Mouse (Mus musculus): ENCODE results near the gene Mpp3. TPM values are rescaled to one million over a fixed set of nuclear protein-coding genes. Genes with fewer than 3 reads are reported as not detected.

Mpp3 gene
- polyA plus RNA-seq, 1 experiment from 2014 or later = 43.5 TPM

GRCm38 (mm10) chr11:101984054-101985025 lies 43.9 kb downstream of the Mpp3 start, which contains the start of gene Cfap97d1:
Gene Cfap97d1, plus strand, starts transcription at chr11:101984279.
- ATAC-seq (ENCODE audit: low FRiP score) = peak; percentile 70
- peak within 1 kb of the TSS; percentile 59 for H3K4me3 ChIP-seq
- 1% methylated on average over 70 of the region's 71 CpGs for WGBS
- H3K4me2 ChIP-seq = peak within 1 kb of the TSS; percentile 98
- H3K9ac ChIP-seq = peak within 1 kb of the TSS; percentile 79
- peaks cover 29% of the 10 kb centered on the region for H3K4me1 ChIP-seq (replicated peaks)
- H3K36me3 ChIP-seq = no peaks in the 10 kb centered on the region; the same call in 1 of the 2 replicates
- peaks cover 7% of the 10 kb centered on the region for H3K27me3 ChIP-seq
- no peaks in the 10 kb centered on the region for H3K9me3 ChIP-seq
- H3K27ac ChIP-seq = peak within 1 kb of the TSS; percentile 74

GRCm38 (mm10) chr11:101983431-101983921 lies 44.8 kb downstream of the Mpp3 start:
- Histone ChIP-seq H3K27me3 (peaks cover 7% of the 10 kb centered on the region), H3K9me3 (no peaks in the 10 kb centered on the region), H3K4me2 (peak overlapping the region; percentile 98), H3K36me3 (no peaks in the 10 kb centered on the region; the same call in 1 of the 2 replicates), H3K9ac (no peak overlapping the region), H3K4me1 (replicated peaks) (peaks cover 29% of the 10 kb centered on the region), H3K27ac (no peak overlapping the region), H3K4me3 (0 out of 2 replicates have a peak overlapping the region, but pooled peaks have one; percentile 59)
- whole genome bisulfite sequencing = 74% methylated on average over 10 of the region's 10 CpGs
- ATAC-seq (ENCODE audit: low FRiP score) = no peak

GRCm38 (mm10) chr11:101982981-101983411 lies 45.3 kb downstream of the Mpp3 start:
- no peak overlapping the region for H3K27ac ChIP-seq
- no peak for ATAC-seq (ENCODE audit: low FRiP score)
- 69% methylated on average over 6 of the region's 6 CpGs for WGBS
- no peak overlapping the region for H3K4me3 ChIP-seq
- H3K4me1 ChIP-seq (replicated peaks) = peaks cover 29% of the 10 kb centered on the region
- H3K27me3 ChIP-seq = peaks cover 7% of the 10 kb centered on the region
- no peaks in the 10 kb centered on the region for H3K9me3 ChIP-seq
- H3K36me3 ChIP-seq = no peaks in the 10 kb centered on the region; the same call in 1 of the 2 replicates
- H3K4me2 ChIP-seq = peak overlapping the region; percentile 98
- no peak overlapping the region for H3K9ac ChIP-seq

GRCm38 (mm10) chr11:101981850-101982249 lies 46.4 kb downstream of the Mpp3 start:
- Histone ChIP-seq H3K9me3 (no peaks in the 10 kb centered on the region), H3K27me3 (peaks cover under 1% of the 10 kb centered on the region; the same call in 1 of the 2 replicates), H3K27ac (no peak overlapping the region), H3K36me3 (no peaks in the 10 kb centered on the region; the same call in 1 of the 2 replicates), H3K4me3 (no peak overlapping the region), H3K4me2 (no peak overlapping the region), H3K9ac (0 out of 2 replicates have a peak overlapping the region, but pooled peaks have one; percentile 15), H3K4me1 (replicated peaks) (peaks cover 29% of the 10 kb centered on the region)
- WGBS = 79% methylated on average over 12 of the region's 12 CpGs
- ATAC-seq (ENCODE audit: low FRiP score) = no peak

GRCm38 (mm10) chr11:101980603-101981157 lies 47.6 kb downstream of the Mpp3 start:
- Histone ChIP-seq H3K9ac (no peak overlapping the region), H3K9me3 (no peaks in the 10 kb centered on the region), H3K4me3 (no peak overlapping the region), H3K27ac (no peak overlapping the region), H3K4me1 (replicated peaks) (peaks cover 22% of the 10 kb centered on the region), H3K4me2 (no peak overlapping the region), H3K36me3 (no peaks in the 10 kb centered on the region; the same call in 1 of the 2 replicates), H3K27me3 (no peaks in the 10 kb centered on the region; the same call in 1 of the 2 replicates)
- WGBS = 78% methylated on average over 9 of the region's 9 CpGs
- ATAC-seq (ENCODE audit: low FRiP score) = no peak

- H3K36me3 ChIP-seq = no peaks in the 10 kb centered on the region; the same call in 1 of the 2 replicates
- no peak for ATAC-seq (ENCODE audit: low FRiP score)
- no peak overlapping the region for H3K4me3 ChIP-seq
- H3K27me3 ChIP-seq = no peaks in the 10 kb centered on the region
- H3K9ac ChIP-seq = no peak overlapping the region
- H3K27ac ChIP-seq = no peak overlapping the region
- 90% methylated on average over 5 of the region's 5 CpGs for WGBS
- peaks cover 12% of the 10 kb centered on the region for H3K4me1 ChIP-seq (replicated peaks)
- H3K9me3 ChIP-seq = no peaks in the 10 kb centered on the region
- no peak overlapping the region for H3K4me2 ChIP-seq
Observed at GRCm38 (mm10) chr11:101979140-101979539, 49.1 kb downstream of the Mpp3 start.

GRCm38 (mm10) chr11:101976949-101977348 lies 51.3 kb downstream of the Mpp3 start:
- no peak overlapping the region for H3K9ac ChIP-seq
- H3K9me3 ChIP-seq = no peaks in the 10 kb centered on the region
- no peak overlapping the region for H3K27ac ChIP-seq
- H3K4me1 ChIP-seq (replicated peaks) = no peaks in the 10 kb centered on the region
- 96% methylated on average over 7 of the region's 7 CpGs for WGBS
- H3K4me2 ChIP-seq = no peak overlapping the region
- no peaks in the 10 kb centered on the region; the same call in 1 of the 2 replicates for H3K36me3 ChIP-seq
- ATAC-seq (ENCODE audit: low FRiP score) = no peak
- H3K27me3 ChIP-seq = no peaks in the 10 kb centered on the region
- H3K4me3 ChIP-seq = no peak overlapping the region

GRCm38 (mm10) chr11:101974923-101975322 lies 53.3 kb downstream of the Mpp3 start:
- Histone ChIP-seq H3K9me3 (no peaks in the 10 kb centered on the region), H3K9ac (no peak overlapping the region), H3K27me3 (no peaks in the 10 kb centered on the region), H3K4me1 (replicated peaks) (no peaks in the 10 kb centered on the region), H3K4me3 (no peak overlapping the region), H3K27ac (no peak overlapping the region), H3K4me2 (no peak overlapping the region), H3K36me3 (no peaks in the 10 kb centered on the region; the same call in 1 of the 2 replicates)
- ATAC-seq (ENCODE audit: low FRiP score) = no peak
- 56% methylated on average over 9 of the region's 9 CpGs for whole genome bisulfite sequencing

GRCm38 (mm10) chr11:101974181-101974580 lies 54.1 kb downstream of the Mpp3 start:
- Histone ChIP-seq H3K27me3 (no peaks in the 10 kb centered on the region), H3K9ac (no peak overlapping the region), H3K4me1 (replicated peaks) (no peaks in the 10 kb centered on the region), H3K36me3 (no peaks in the 10 kb centered on the region), H3K4me3 (no peak overlapping the region), H3K27ac (no peak overlapping the region), H3K4me2 (no peak overlapping the region), H3K9me3 (no peaks in the 10 kb centered on the region)
- 54% methylated on average over 6 of the region's 6 CpGs for WGBS
- ATAC-seq (ENCODE audit: low FRiP score) = no peak

GRCm38 (mm10) chr11:101973496-101973895 lies 54.8 kb downstream of the Mpp3 start:
- Histone ChIP-seq H3K27ac (no peak overlapping the region), H3K4me2 (no peak overlapping the region), H3K36me3 (no peaks in the 10 kb centered on the region), H3K27me3 (no peaks in the 10 kb centered on the region), H3K9ac (no peak overlapping the region), H3K4me1 (replicated peaks) (peaks cover 3% of the 10 kb centered on the region), H3K4me3 (no peak overlapping the region), H3K9me3 (no peaks in the 10 kb centered on the region)
- no peak for ATAC-seq (ENCODE audit: low FRiP score)
- WGBS = 81% methylated on average over 9 of the region's 9 CpGs

- Histone ChIP-seq H3K27me3 (peaks cover 7% of the 10 kb centered on the region), H3K4me3 (no peak overlapping the region), H3K4me1 (replicated peaks) (peaks cover 6% of the 10 kb centered on the region), H3K9me3 (no peaks in the 10 kb centered on the region), H3K4me2 (no peak overlapping the region), H3K36me3 (no peaks in the 10 kb centered on the region), H3K9ac (no peak overlapping the region), H3K27ac (no peak overlapping the region)
- WGBS = 93% methylated on average over 5 of the region's 5 CpGs
- no peak for ATAC-seq (ENCODE audit: low FRiP score)
Observed at GRCm38 (mm10) chr11:101972651-101973050, 55.6 kb downstream of the Mpp3 start.

GRCm38 (mm10) chr11:101972097-101972496 lies 56.2 kb downstream of the Mpp3 start:
- H3K27me3 ChIP-seq = peaks cover 12% of the 10 kb centered on the region
- no peak overlapping the region for H3K4me3 ChIP-seq
- H3K9ac ChIP-seq = no peak overlapping the region
- H3K27ac ChIP-seq = no peak overlapping the region
- H3K4me2 ChIP-seq = no peak overlapping the region
- no peak for ATAC-seq (ENCODE audit: low FRiP score)
- H3K4me1 ChIP-seq (replicated peaks) = peaks cover 10% of the 10 kb centered on the region
- no peaks in the 10 kb centered on the region for H3K36me3 ChIP-seq
- WGBS = 85% methylated on average over 3 of the region's 3 CpGs
- no peaks in the 10 kb centered on the region for H3K9me3 ChIP-seq

All from hindbrain, embryonic 13.5 days (tissue).